ENCODE assay signal across 13 mouse cellular contexts in the genomic region with DNA sequence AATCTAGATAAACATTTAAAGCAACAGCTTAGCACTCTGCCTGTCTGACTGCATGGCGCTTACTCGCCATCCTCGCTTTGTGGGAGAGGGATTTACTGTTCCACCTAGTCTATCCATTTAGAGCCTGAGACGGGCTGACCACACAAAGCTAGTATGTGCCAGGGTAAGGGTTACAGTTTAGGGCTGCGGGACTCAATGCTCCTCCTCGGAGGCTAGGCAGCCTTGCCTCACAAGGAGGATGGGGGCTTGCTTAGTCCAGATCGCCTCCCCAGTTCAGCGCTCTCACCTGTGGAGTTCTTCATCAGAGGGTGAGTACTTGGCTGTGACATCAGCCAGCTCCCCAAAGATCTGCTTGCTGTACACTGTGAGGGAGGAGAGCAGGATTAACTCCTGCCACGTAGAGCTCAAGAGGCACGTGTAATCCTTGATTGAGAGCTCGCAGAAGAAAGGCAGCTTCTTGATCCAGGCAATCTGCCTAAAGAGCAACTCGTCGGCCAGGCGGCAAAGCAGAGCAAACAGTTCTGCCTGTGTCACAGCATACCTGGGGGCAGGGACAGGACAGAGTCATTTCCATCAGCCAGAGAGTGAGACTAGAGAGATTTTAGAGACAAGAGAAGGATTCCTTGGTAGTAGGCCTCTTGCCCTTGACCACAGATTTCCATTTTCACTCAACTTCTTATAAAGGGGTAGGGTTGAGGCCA. TPM values are rescaled to one million over a fixed set of nuclear protein-coding genes. Genes with fewer than 3 reads are reported as not detected.
DNase-seq lines count a peak whose midpoint lies in the region; ATAC-seq lines count a peak whose summit lies in the region.
"Had no signal": no experiment of that assay in that cellular context is flagged by ENCODE, and none has a peak within 500 bp of the region (broad histone marks: within the 10 kb centered on the region; RNA-seq: fewer than 3 reads in every experiment).

No protein-coding gene starts in this region.

- ATAC-seq in hindbrain, embryonic 14.5 days (ENCODE audit: low FRiP score), result no peak
- peak; percentile 40; the same call in 1 of the 2 replicates for ATAC-seq in neural tube, embryonic 13.5 days (ENCODE audit: low read depth)
- no peak for ATAC-seq in embryonic facial prominence, embryonic 13.5 days (ENCODE audit: insufficient number of reproducible peaks, insufficient read depth, low FRiP score, low TSS enrichment, low read depth)
- 0 out of 2 replicates have a peak, but pooled peaks have one; percentile 35 for ATAC-seq in monocyte, adult 5-6 weeks (replicated peaks; ENCODE audit: insufficient number of reproducible peaks, low FRiP score, low TSS enrichment, poor library complexity, severe bottlenecking)

- H3K4me3 ChIP-seq in hindbrain, embryonic 10.5 days, result no peak overlapping the region
- H3K4me3 ChIP-seq in hindbrain, embryonic 14.5 days (replicated peaks; ENCODE audit: low read length), result no peak overlapping the region
- no peak overlapping the region for H3K4me3 ChIP-seq in neural tube, embryonic 13.5 days
- no peak overlapping the region for H3K4me3 ChIP-seq in embryonic facial prominence, embryonic 13.5 days
- H3K4me3 ChIP-seq: limb, embryonic 15.5 days had no signal

- peak overlapping the region; percentile 45; the same call in 1 of the 2 replicates for H3K27ac ChIP-seq in hindbrain, embryonic 10.5 days
- no peak overlapping the region for H3K27ac ChIP-seq in hindbrain, embryonic 14.5 days
- no peak overlapping the region for H3K27ac ChIP-seq in neural tube, embryonic 13.5 days (replicated peaks)
- no peak overlapping the region for H3K27ac ChIP-seq in embryonic facial prominence, embryonic 13.5 days
- H3K27ac ChIP-seq: limb, embryonic 15.5 days had no signal

- whole genome bisulfite sequencing in hindbrain, embryonic 10.5 days, result 91% methylated on average over 14 of the region's 14 CpGs
- 87% methylated on average over 14 of the region's 14 CpGs for WGBS in hindbrain, embryonic 14.5 days
- 91% methylated on average over 14 of the region's 14 CpGs for WGBS in neural tube, embryonic 13.5 days
- WGBS in embryonic facial prominence, embryonic 13.5 days, result 82% methylated on average over 14 of the region's 14 CpGs

- H3K4me2 ChIP-seq in hindbrain, embryonic 14.5 days (replicated peaks), result no peak overlapping the region
- H3K4me2 ChIP-seq in neural tube, embryonic 13.5 days, result no peak overlapping the region
- no peak overlapping the region for H3K4me2 ChIP-seq in embryonic facial prominence, embryonic 13.5 days
- H3K4me2 ChIP-seq: limb, embryonic 15.5 days had no signal

- peaks cover 6% of the 10 kb centered on the region; the same call in 1 of the 2 replicates for H3K4me1 ChIP-seq in hindbrain, embryonic 10.5 days (replicated peaks)
- no peaks in the 10 kb centered on the region for H3K4me1 ChIP-seq in hindbrain, embryonic 14.5 days (replicated peaks; ENCODE audit: control insufficient read depth, insufficient read depth, low read length)
- peaks cover 9% of the 10 kb centered on the region; the same call in 1 of the 2 replicates for H3K4me1 ChIP-seq in neural tube, embryonic 13.5 days (replicated peaks)
- H3K4me1 ChIP-seq in embryonic facial prominence, embryonic 13.5 days, result peaks cover under 1% of the 10 kb centered on the region

- no peaks in the 10 kb centered on the region for H3K27me3 ChIP-seq in hindbrain, embryonic 10.5 days (ENCODE audit: insufficient read depth, poor library complexity, severe bottlenecking)
- H3K27me3 ChIP-seq in hindbrain, embryonic 14.5 days (ENCODE audit: control insufficient read depth, insufficient read depth, low read length), result no peaks in the 10 kb centered on the region
- no peaks in the 10 kb centered on the region for H3K27me3 ChIP-seq in neural tube, embryonic 13.5 days
- H3K27me3 ChIP-seq in embryonic facial prominence, embryonic 13.5 days, result no peaks in the 10 kb centered on the region
- H3K27me3 ChIP-seq: limb, embryonic 15.5 days had no signal

- H3K36me3 ChIP-seq in hindbrain, embryonic 10.5 days, result peaks cover 70% of the 10 kb centered on the region
- H3K36me3 ChIP-seq in hindbrain, embryonic 14.5 days (replicated peaks; ENCODE audit: control insufficient read depth, insufficient read depth), result peaks cover 5% of the 10 kb centered on the region; the same call in 1 of the 2 replicates
- H3K36me3 ChIP-seq in neural tube, embryonic 13.5 days, result peaks cover 14% of the 10 kb centered on the region; the same call in 1 of the 2 replicates
- no peaks in the 10 kb centered on the region for H3K36me3 ChIP-seq in embryonic facial prominence, embryonic 13.5 days
- H3K36me3 ChIP-seq: limb, embryonic 15.5 days had no signal

- H3K9me3 ChIP-seq in hindbrain, embryonic 10.5 days, result no peaks in the 10 kb centered on the region
- no peaks in the 10 kb centered on the region for H3K9me3 ChIP-seq in hindbrain, embryonic 14.5 days (ENCODE audit: control insufficient read depth, low read length)
- no peaks in the 10 kb centered on the region for H3K9me3 ChIP-seq in neural tube, embryonic 13.5 days
- no peaks in the 10 kb centered on the region for H3K9me3 ChIP-seq in embryonic facial prominence, embryonic 13.5 days
- H3K9me3 ChIP-seq: limb, embryonic 15.5 days had no signal

- no peak for DNase-seq in hindbrain, embryonic 10.5 days (ENCODE audit: low spot score)
- no peak for DNase-seq in hindbrain, embryonic 14.5 days (ENCODE audit: low spot score)
- DNase-seq in neural tube, embryonic 10.5 days (ENCODE audit: extremely low spot score, low spot score), result no peak
- DNase-seq in spleen, postnatal 14 days (ENCODE audit: low spot score in 2 of 2), result no peak
- no peak for DNase-seq in spleen, adult 12 weeks (ENCODE audit: low spot score)

- H3K9ac ChIP-seq in hindbrain, embryonic 14.5 days, result no peak overlapping the region
- no peak overlapping the region for H3K9ac ChIP-seq in neural tube, embryonic 13.5 days
- H3K9ac ChIP-seq in embryonic facial prominence, embryonic 13.5 days, result peak overlapping the region; percentile 16; the same call in 1 of the 2 replicates
- H3K9ac ChIP-seq: limb, embryonic 15.5 days had no signal

RNA-seq across cellular contexts. Expression of gene Nr5a1, which starts 24.4 kb away (rescaled TPM):
- polyA plus RNA-seq in hindbrain, embryonic 10.5 days (2016; fragmentation: Nextera tagmentation; extraction: Ambion mirVana), result 0.07 and 0.15 TPM in 2 replicates
- 0.08 and 0.09 TPM in 2 replicates for polyA plus RNA-seq in hindbrain, embryonic 14.5 days (2014; fragmentation: Nextera tagmentation; extraction: Ambion mirVana)
- 0.06 TPM in 1 of 2 replicates, not detected in the other for polyA plus RNA-seq in neural tube, embryonic 13.5 days (2015; fragmentation: Nextera tagmentation; extraction: Ambion mirVana)
- 0.07 and 0.11 TPM in 2 replicates for polyA plus RNA-seq in embryonic facial prominence, embryonic 13.5 days (2015; fragmentation: Nextera tagmentation; extraction: Ambion mirVana)
- not detected in 3 replicates for total RNA-seq in monocyte, adult 5-6 weeks (2017)
- total RNA-seq: gastrocnemius, postnatal 14 days; heart, adult 8-10 months; left cerebral cortex, postnatal 25 days had no signal
- polyA plus RNA-seq: heart, embryonic 16.5 days had no signal

Comparison
In these comparisons a context has a peak if more than half of its experiments do, and no peak if none do; other contexts are left out.
1. ATAC-seq: peak in neural tube, embryonic 13.5 days (single experiment) and monocyte, adult 5-6 weeks (single experiment); none in hindbrain, embryonic 14.5 days (single experiment) and embryonic facial prominence, embryonic 13.5 days (single experiment).